Mouse (Mus musculus) 3T3-L1 (cell line): ENCODE measurements at regions not wholly inside any gene's neighbourhood (a gene's known extent, or its start where the extent isn't known, plus 50 kb on each side); places are given as distances from the start of the nearest gene placed in this dataset.

Experiments used
- DNase-seq: peaks from one replicate; pipeline ENCODE4 v3.0.0-alpha.2; 2015; ENCODE audit warnings: low read depth, low spot score

GRCm38 (mm10) chr10:47742088-47742487 lies 2046.5 kb downstream of the Grik2 start:
- peak; percentile 3 for DNase-seq

- DNase-seq = no peak
Measured at GRCm38 (mm10) chr10:47741667-47742066, 2046.9 kb downstream of the Grik2 start.

GRCm38 (mm10) chr10:47708780-47709179 lies 2079.8 kb downstream of the Grik2 start:
- DNase-seq = no peak
